Mouse (Mus musculus): Measurements from ENCODE around the gene Per3. TPM values are rescaled to one million over a fixed set of nuclear protein-coding genes. Genes with fewer than 3 reads are reported as not detected.

Per3 gene
- total RNA-seq, 2 experiments from 2014 or later, result 20.8 to 23.9 TPM

DNA sequence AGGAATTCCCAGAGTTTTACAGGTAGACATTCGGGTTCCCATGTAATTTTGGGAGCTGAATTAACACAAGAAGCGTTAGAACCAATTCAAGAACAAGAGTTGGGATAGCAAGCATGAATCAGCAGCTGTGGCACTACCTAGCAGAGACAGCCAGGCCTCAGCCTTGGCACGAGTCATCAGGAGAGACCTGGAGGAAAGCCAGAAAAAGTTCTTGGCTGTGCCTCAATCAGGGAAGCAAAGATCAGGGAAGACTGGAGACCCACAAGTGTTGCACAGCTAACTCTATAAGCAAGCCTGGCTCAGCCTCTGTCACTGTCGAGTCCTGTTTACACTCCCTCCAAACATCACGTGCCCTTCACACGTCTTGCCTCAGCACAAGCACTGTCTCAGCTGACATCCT is 82.2 kb downstream of the Per3 start:
- DNase-seq (ENCODE audit: low spot score in 2 of 2), result peak in 1 of 2 experiments; percentile 42

DNA sequence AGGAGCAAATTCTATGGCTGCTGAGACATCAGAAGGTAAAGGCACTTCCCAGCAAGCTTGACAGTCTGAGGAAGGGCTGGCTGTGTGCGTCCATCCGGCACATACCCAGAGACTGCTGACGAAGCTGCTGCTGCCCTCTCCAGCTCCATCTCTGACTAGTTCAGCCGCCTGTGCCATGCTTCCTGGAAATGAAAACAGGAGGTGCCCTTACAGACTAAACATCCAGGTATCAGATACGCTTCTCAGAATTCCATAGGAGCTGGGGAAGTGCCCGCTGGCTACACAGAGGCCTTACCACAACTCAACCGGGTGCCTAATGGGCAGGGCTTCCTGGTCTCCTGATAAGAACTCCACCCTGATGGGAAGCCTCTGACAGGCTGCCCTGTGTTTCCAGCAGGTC is 85.9 kb downstream of the Per3 start:
- no peak for DNase-seq (ENCODE audit: low spot score in 2 of 2)

DNA sequence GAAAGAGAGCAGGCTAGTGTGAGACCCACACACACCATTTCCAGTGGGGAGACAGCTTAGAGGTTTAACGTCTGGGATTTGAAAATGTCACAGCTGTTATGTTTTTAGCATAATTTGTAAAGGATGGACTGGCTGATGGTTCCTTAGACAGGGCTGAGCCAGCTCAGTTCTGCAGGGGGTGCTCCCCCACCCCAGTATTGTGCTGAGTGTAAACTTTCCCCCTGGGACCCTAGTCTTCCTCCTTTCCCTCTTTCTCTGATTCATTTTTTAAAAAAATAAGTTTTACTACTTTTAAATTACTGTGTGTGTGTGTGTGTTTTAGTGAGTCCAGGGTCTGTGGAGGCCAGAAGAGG is 87.4 kb downstream of the Per3 start:
- DNase-seq (ENCODE audit: low spot score in 2 of 2), result no peak

DNA sequence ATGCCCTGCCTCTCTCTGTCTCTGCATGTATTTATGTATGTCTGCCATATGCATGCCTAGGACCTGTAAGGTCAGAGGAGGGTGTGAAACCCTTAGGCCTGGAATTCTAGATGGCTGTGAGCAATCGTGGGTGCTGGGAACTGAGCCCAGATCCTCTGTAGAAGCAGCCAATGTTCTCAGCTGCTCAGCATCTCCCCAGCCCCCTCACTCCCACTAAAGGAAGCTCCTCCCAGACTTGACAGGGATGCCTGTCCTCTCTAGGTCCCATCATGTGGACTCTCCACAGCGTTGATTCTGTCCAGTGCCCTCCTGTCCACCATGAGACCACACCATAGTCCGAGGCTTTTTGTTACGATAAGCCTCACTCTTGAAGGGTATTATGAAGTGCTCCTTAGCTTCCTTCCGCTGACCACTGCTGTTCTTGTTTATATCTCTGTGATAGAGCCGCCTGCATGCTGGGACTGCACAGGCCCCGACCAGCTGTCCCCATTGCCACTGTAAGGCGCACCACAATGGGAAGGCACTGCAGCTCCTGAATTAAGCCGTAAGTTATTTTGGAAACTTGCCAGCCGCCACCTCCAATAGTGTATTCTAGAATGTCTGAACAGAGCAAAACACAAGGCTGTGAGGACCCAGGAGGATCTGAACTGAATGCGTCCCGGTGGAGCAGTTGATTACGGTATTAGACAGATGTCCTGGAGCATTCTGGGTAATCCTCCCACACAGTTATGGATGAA is 87.9 kb downstream of the Per3 start:
- DNase-seq (ENCODE audit: low spot score in 2 of 2), result no peak

Other genes with a start within 250 kb of the Per3 start
- 10 to 100 TPM; 26.9 to 39.3 TPM for gene Errfi1, start 190.7 kb downstream of the Per3 start, total RNA-seq (2021)
- gene Park7, start 130.2 kb downstream of the Per3 start, total RNA-seq (2021), result 100 to 1,000 TPM; 252 to 253 TPM
- gene Tnfrsf9, start 130.1 kb downstream of the Per3 start, total RNA-seq (2021), result under 1 TPM in 1 of 2 experiments, not detected in 1; 0.17 TPM
- not detected for gene Uts2, start 47.6 kb downstream of the Per3 start, total RNA-seq (2021)
- gene Vamp3, start 13.3 kb upstream of the Per3 start, total RNA-seq (2021), result 10 to 100 TPM; 90.2 to 93.8 TPM
- gene Gm13090, start 44.9 kb upstream of the Per3 start, total RNA-seq (2021), result not detected